Mouse (Mus musculus) megakaryocyte-erythroid progenitor cell, adult 5-6 weeks (primary cell): Measurements from ENCODE around the gene Spint3. TPM values are rescaled to one million over a fixed set of nuclear protein-coding genes. Genes with fewer than 3 reads are reported as not detected.

ENCODE experiments used
- total RNA-seq, 2 experiments: library from RNA; stranded (forward) in 1 of 2; stranded (reverse) in 1 of 2; fragments of 200-1000, 215-1000 nt in 1 of 2; fragments of >200 nt in 1 of 2; fragmentation: Nextera tagmentation in 1 of 2; gene quantifications; 2 replicates each; pipeline ENCODE4 v1.2.3; 2014 to 2017

Gene Spint3
- total RNA-seq, 2 experiments from 2014 or later: not detected

Other genes starting within 250 kb of the Spint3 start
- gene Svs5, start 240.7 kb downstream of the Spint3 start, total RNA-seq (2014; fragmentation: Nextera tagmentation): not detected in 2 replicates
- gene Svs5, start 240.7 kb downstream of the Spint3 start, total RNA-seq (2017): not detected in 2 replicates
- not detected in 2 replicates for gene Slpi, start 184.4 kb downstream of the Spint3 start, total RNA-seq (2014; fragmentation: Nextera tagmentation)
- not detected in 2 replicates for gene Slpi, start 184.4 kb downstream of the Spint3 start, total RNA-seq (2017)
- gene Rbpjl, start 170.3 kb downstream of the Spint3 start, total RNA-seq (2014; fragmentation: Nextera tagmentation): not detected in 2 replicates
- gene Rbpjl, start 170.3 kb downstream of the Spint3 start, total RNA-seq (2017): not detected in 2 replicates
- gene Matn4, start 168.3 kb downstream of the Spint3 start, total RNA-seq (2014; fragmentation: Nextera tagmentation): not detected in 2 replicates
- gene Matn4, start 168.3 kb downstream of the Spint3 start, total RNA-seq (2017): 0.09 TPM in 1 of 2 replicates, not detected in the other
- 1.0 and 5.3 TPM in 2 replicates for gene Sdc4, start 129.6 kb downstream of the Spint3 start, total RNA-seq (2014; fragmentation: Nextera tagmentation)
- gene Sdc4, start 129.6 kb downstream of the Spint3 start, total RNA-seq (2017): 0.23 and 1.3 TPM in 2 replicates
- gene Sys1, start 116.5 kb downstream of the Spint3 start, total RNA-seq (2014; fragmentation: Nextera tagmentation): 25.7 and 26.7 TPM in 2 replicates
- 10.9 and 16.0 TPM in 2 replicates for gene Sys1, start 116.5 kb downstream of the Spint3 start, total RNA-seq (2017)
- not detected in 2 replicates for gene Gm20458, start 112.5 kb downstream of the Spint3 start, total RNA-seq (2014; fragmentation: Nextera tagmentation)
- gene Gm20458, start 112.5 kb downstream of the Spint3 start, total RNA-seq (2017): not detected in 2 replicates
- not detected in 2 replicates for gene Trp53tg5, start 99.7 kb downstream of the Spint3 start, total RNA-seq (2014; fragmentation: Nextera tagmentation)
- gene Trp53tg5, start 99.7 kb downstream of the Spint3 start, total RNA-seq (2017): not detected in 2 replicates
- 2.4 TPM in 2 replicates for gene Dbndd2, start 87.4 kb downstream of the Spint3 start, total RNA-seq (2014; fragmentation: Nextera tagmentation)
- 2.9 TPM in 1 of 2 replicates, not detected in the other for gene Dbndd2, start 87.4 kb downstream of the Spint3 start, total RNA-seq (2017)
- 76.4 and 89.3 TPM in 2 replicates for gene Pigt, start 75.9 kb downstream of the Spint3 start, total RNA-seq (2014; fragmentation: Nextera tagmentation)
- gene Pigt, start 75.9 kb downstream of the Spint3 start, total RNA-seq (2017): 16.3 and 36.6 TPM in 2 replicates
- gene Wfdc2, start 11.0 kb downstream of the Spint3 start, total RNA-seq (2014; fragmentation: Nextera tagmentation): not detected in 2 replicates
- not detected in 2 replicates for gene Wfdc2, start 11.0 kb downstream of the Spint3 start, total RNA-seq (2017)
- gene Wfdc6a, start 12.0 kb upstream of the Spint3 start, total RNA-seq (2014; fragmentation: Nextera tagmentation): not detected in 2 replicates
- not detected in 2 replicates for gene Wfdc6a, start 12.0 kb upstream of the Spint3 start, total RNA-seq (2017)
- gene Eppin, start 20.1 kb upstream of the Spint3 start, total RNA-seq (2014; fragmentation: Nextera tagmentation): not detected in 2 replicates
- not detected in 2 replicates for gene Eppin, start 20.1 kb upstream of the Spint3 start, total RNA-seq (2017)
- gene Wfdc6b, start 40.1 kb upstream of the Spint3 start, total RNA-seq (2014; fragmentation: Nextera tagmentation): not detected in 2 replicates
- not detected in 2 replicates for gene Wfdc6b, start 40.1 kb upstream of the Spint3 start, total RNA-seq (2017)
- not detected in 2 replicates for gene Wfdc8, start 40.2 kb upstream of the Spint3 start, total RNA-seq (2014; fragmentation: Nextera tagmentation)
- gene Wfdc8, start 40.2 kb upstream of the Spint3 start, total RNA-seq (2017): not detected in 2 replicates
- not detected in 2 replicates for gene Wfdc16, start 65.3 kb upstream of the Spint3 start, total RNA-seq (2014; fragmentation: Nextera tagmentation)
- gene Wfdc16, start 65.3 kb upstream of the Spint3 start, total RNA-seq (2017): not detected in 2 replicates
- gene Wfdc10, start 82.6 kb upstream of the Spint3 start, total RNA-seq (2014; fragmentation: Nextera tagmentation): not detected in 2 replicates
- not detected in 2 replicates for gene Wfdc10, start 82.6 kb upstream of the Spint3 start, total RNA-seq (2017)
- not detected in 2 replicates for gene Wfdc9, start 83.1 kb upstream of the Spint3 start, total RNA-seq (2014; fragmentation: Nextera tagmentation)
- gene Wfdc9, start 83.1 kb upstream of the Spint3 start, total RNA-seq (2017): not detected in 2 replicates
- not detected in 2 replicates for gene Wfdc11, start 100.6 kb upstream of the Spint3 start, total RNA-seq (2014; fragmentation: Nextera tagmentation)
- gene Wfdc11, start 100.6 kb upstream of the Spint3 start, total RNA-seq (2017): not detected in 2 replicates
- gene Wfdc13, start 111.6 kb upstream of the Spint3 start, total RNA-seq (2014; fragmentation: Nextera tagmentation): not detected in 2 replicates
- not detected in 2 replicates for gene Wfdc13, start 111.6 kb upstream of the Spint3 start, total RNA-seq (2017)
- gene Spint4, start 125.0 kb upstream of the Spint3 start, total RNA-seq (2014; fragmentation: Nextera tagmentation): not detected in 2 replicates
- gene Spint4, start 125.0 kb upstream of the Spint3 start, total RNA-seq (2017): not detected in 2 replicates
- not detected in 2 replicates for gene Spint5, start 141.8 kb upstream of the Spint3 start, total RNA-seq (2014; fragmentation: Nextera tagmentation)
- gene Spint5, start 141.8 kb upstream of the Spint3 start, total RNA-seq (2017): not detected in 2 replicates
- gene Wfdc3, start 172.5 kb upstream of the Spint3 start, total RNA-seq (2014; fragmentation: Nextera tagmentation): 2.0 TPM in 1 of 2 replicates, not detected in the other
- not detected in 2 replicates for gene Wfdc3, start 172.5 kb upstream of the Spint3 start, total RNA-seq (2017)
- 28.7 and 37.2 TPM in 2 replicates for gene Dnttip1, start 172.5 kb upstream of the Spint3 start, total RNA-seq (2014; fragmentation: Nextera tagmentation)
- 24.5 and 26.2 TPM in 2 replicates for gene Dnttip1, start 172.5 kb upstream of the Spint3 start, total RNA-seq (2017)
- 194 and 207 TPM in 2 replicates for gene Ube2c, start 196.4 kb upstream of the Spint3 start, total RNA-seq (2014; fragmentation: Nextera tagmentation)
- 90.6 and 159 TPM in 2 replicates for gene Ube2c, start 196.4 kb upstream of the Spint3 start, total RNA-seq (2017)
- not detected in 2 replicates for gene Tnnc2, start 206.5 kb upstream of the Spint3 start, total RNA-seq (2014; fragmentation: Nextera tagmentation)
- not detected in 2 replicates for gene Tnnc2, start 206.5 kb upstream of the Spint3 start, total RNA-seq (2017)
- gene Snx21, start 212.4 kb upstream of the Spint3 start, total RNA-seq (2014; fragmentation: Nextera tagmentation): 0.11 and 7.6 TPM in 2 replicates
- gene Snx21, start 212.4 kb upstream of the Spint3 start, total RNA-seq (2017): 0.33 TPM in 1 of 2 replicates, not detected in the other
- 15.5 and 26.4 TPM in 2 replicates for gene Acot8, start 231.4 kb upstream of the Spint3 start, total RNA-seq (2014; fragmentation: Nextera tagmentation)
- 10.1 and 17.6 TPM in 2 replicates for gene Acot8, start 231.4 kb upstream of the Spint3 start, total RNA-seq (2017)
- gene Zswim3, start 231.6 kb upstream of the Spint3 start, total RNA-seq (2014; fragmentation: Nextera tagmentation): 6.8 and 6.9 TPM in 2 replicates
- 1.8 and 4.4 TPM in 2 replicates for gene Zswim3, start 231.6 kb upstream of the Spint3 start, total RNA-seq (2017)
- 11.0 and 14.2 TPM in 2 replicates for gene Zswim1, start 249.2 kb upstream of the Spint3 start, total RNA-seq (2014; fragmentation: Nextera tagmentation)
- gene Zswim1, start 249.2 kb upstream of the Spint3 start, total RNA-seq (2017): 2.5 and 3.3 TPM in 2 replicates